Mouse (Mus musculus) hindbrain, embryonic 11.5 days (tissue): ENCODE measurements around the gene Lpxn. TPM values are rescaled to one million over a fixed set of nuclear protein-coding genes. Genes with fewer than 3 reads are reported as not detected.

Experiments
- polyA plus RNA-seq: library from polyadenylated mRNA; unstranded; fragments of >200 nt; fragmentation: Nextera tagmentation; extraction: Ambion mirVana; gene quantifications from 2 replicates; pipeline ENCODE4 v1.2.1, GENCODE M21; 2014

Gene Lpxn
- polyA plus RNA-seq, 1 experiment from 2014 or later, result 1.4 TPM

Other genes starting within 250 kb of the Lpxn start
- not detected in 2 replicates for gene Gm4952, start 196.2 kb upstream of the Lpxn start, polyA plus RNA-seq
- gene Glyat, start 162.9 kb upstream of the Lpxn start, polyA plus RNA-seq, result not detected in 2 replicates
- gene Olfr1442, start 125.8 kb upstream of the Lpxn start, polyA plus RNA-seq, result not detected in 2 replicates
- gene Olfr1443, start 118.1 kb upstream of the Lpxn start, polyA plus RNA-seq, result not detected in 2 replicates
- not detected in 2 replicates for gene Keg1, start 100.4 kb upstream of the Lpxn start, polyA plus RNA-seq
- gene Cntf, start 30.6 kb upstream of the Lpxn start, polyA plus RNA-seq, result 1.1 and 1.2 TPM in 2 replicates
- 12.2 and 15.8 TPM in 2 replicates for gene Zfp91, start 67 bp upstream of the Lpxn start, polyA plus RNA-seq
- gene Gm5244, start 50.5 kb downstream of the Lpxn start, polyA plus RNA-seq, result not detected in 2 replicates
- not detected in 2 replicates for gene Olfr1444, start 61.1 kb downstream of the Lpxn start, polyA plus RNA-seq
- gene Olfr1445, start 87.7 kb downstream of the Lpxn start, polyA plus RNA-seq, result not detected in 2 replicates
- gene Olfr1446, start 97.3 kb downstream of the Lpxn start, polyA plus RNA-seq, result not detected in 2 replicates
- gene Olfr1447, start 107.5 kb downstream of the Lpxn start, polyA plus RNA-seq, result not detected in 2 replicates
- gene Olfr1448, start 128.2 kb downstream of the Lpxn start, polyA plus RNA-seq, result not detected in 2 replicates
- gene Olfr1449, start 134.6 kb downstream of the Lpxn start, polyA plus RNA-seq, result not detected in 2 replicates
- not detected in 2 replicates for gene Olfr1450, start 154.1 kb downstream of the Lpxn start, polyA plus RNA-seq
- not detected in 2 replicates for gene Olfr1451, start 198.8 kb downstream of the Lpxn start, polyA plus RNA-seq
- not detected in 2 replicates for gene Olfr1453, start 232.1 kb downstream of the Lpxn start, polyA plus RNA-seq